Mouse (Mus musculus) cerebral cortex, adult 2 months (tissue): ENCODE measurements around the gene Gm17617.

Experiments used
- WGBS: fragments of 180-500 bp; shearing (Covaris S2); methylation state at CpG from one replicate; pipeline ENCODE4 v1.1.7; 2018; 5-methylcytosine and 5-hydroxymethylcytosine counted together

The Gm17617 gene

DNA sequence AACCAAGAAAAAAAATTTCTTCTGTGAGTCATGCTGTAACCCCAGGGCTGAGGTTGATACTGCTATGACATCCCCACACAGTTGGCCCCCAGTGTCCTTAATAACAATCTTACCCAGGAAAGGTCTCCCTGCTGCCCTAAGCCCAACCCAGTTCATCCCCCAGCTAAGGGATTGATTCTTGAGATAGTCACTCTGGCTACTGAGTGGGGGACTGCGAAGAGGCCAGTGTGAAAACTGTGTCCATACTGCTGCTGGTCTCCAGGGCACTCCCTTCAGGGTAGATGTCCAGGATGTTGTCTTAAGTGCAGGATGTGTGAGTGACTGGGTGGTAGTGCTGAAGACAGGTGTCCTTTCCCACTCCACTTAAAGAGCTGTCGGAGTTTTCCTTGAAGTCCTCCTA is at the start of gene Gm17617:
TSS of gene Gm17617 (minus strand) at position 101 of the 400 bp plus-strand sequence.
- WGBS = 100% methylated on average over 2 of the region's 2 CpGs

DNA sequence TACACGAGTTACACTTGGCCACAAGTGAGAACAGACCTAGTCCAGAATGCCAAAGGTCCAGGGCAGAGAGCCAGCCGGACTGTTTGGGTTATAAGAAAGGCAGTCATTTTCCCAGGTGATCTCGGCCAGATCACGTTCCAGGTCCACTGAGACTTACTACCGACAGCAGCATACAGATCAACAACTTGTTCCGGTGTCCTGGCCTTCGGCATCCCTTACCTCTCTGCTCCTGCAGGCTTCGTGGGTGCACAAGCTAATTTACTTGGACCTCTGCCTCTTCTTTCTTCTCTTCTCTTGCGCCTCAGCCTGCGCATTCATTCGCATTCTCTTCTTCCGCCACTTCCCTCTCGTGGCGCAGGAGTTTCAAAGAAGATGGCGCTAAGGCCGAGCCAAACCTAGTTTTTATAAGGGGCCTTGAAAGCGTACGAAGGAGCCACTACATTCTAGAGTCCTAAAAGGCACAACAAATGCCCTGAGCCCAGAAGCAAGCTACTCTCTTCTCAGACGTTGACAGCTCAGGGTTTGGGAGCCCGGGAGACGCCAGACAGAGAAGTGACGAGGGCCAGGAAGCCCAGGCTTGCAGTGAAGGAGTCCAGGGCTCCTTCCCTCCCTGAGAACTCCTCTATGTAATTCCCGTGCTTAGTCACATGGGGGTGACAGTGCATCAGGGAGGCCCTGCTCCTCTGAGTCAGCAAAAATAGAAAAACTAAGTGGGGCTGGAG is 49.0 kb upstream of the Gm17617 start:
- 4% methylated on average over 23 of the region's 23 CpGs for WGBS

DNA sequence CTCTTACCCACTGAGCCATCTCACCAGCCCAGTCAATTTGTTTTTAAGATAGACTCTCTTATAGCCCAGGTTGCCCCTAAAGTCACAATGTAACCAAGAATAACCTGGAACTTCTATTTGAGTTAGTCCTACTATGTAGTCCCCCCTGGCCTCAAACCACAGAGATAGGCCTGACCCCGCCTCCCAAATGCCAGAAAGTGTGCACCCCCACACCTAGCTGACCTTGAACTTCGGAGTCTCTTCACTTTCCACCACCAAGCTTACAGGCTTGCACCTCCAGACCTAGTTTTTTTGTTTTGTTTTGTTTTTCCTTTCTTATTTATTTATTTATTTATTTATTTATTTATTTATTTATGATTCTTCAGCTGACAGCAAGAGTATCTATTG is 48.4 kb upstream of the Gm17617 start:
- WGBS = 83% methylated on average over 2 of the region's 2 CpGs

- WGBS = 72% methylated on average over 3 of the region's 3 CpGs
These were observed 46.2 kb upstream of the Gm17617 start for GRCm38 (mm10) chr13:55179591-55179990.

- 50% methylated on average over 2 of the region's 2 CpGs for WGBS
These were observed 45.2 kb upstream of the Gm17617 start for GRCm38 (mm10) chr13:55178556-55178955.

GRCm38 (mm10) chr13:55177903-55178496 is 44.7 kb upstream of the Gm17617 start:
- 68% methylated on average over 4 of the region's 4 CpGs for WGBS

GRCm38 (mm10) chr13:55176265-55176664 is 42.9 kb upstream of the Gm17617 start:
- WGBS = 72% methylated on average over 6 of the region's 6 CpGs

GRCm38 (mm10) chr13:55174347-55174746 is 41.0 kb upstream of the Gm17617 start:
- 92% methylated on average over 11 of the region's 11 CpGs for WGBS

GRCm38 (mm10) chr13:55172336-55172770 is 39.0 kb upstream of the Gm17617 start:
- WGBS = 53% methylated on average over 7 of the region's 7 CpGs

DNA sequence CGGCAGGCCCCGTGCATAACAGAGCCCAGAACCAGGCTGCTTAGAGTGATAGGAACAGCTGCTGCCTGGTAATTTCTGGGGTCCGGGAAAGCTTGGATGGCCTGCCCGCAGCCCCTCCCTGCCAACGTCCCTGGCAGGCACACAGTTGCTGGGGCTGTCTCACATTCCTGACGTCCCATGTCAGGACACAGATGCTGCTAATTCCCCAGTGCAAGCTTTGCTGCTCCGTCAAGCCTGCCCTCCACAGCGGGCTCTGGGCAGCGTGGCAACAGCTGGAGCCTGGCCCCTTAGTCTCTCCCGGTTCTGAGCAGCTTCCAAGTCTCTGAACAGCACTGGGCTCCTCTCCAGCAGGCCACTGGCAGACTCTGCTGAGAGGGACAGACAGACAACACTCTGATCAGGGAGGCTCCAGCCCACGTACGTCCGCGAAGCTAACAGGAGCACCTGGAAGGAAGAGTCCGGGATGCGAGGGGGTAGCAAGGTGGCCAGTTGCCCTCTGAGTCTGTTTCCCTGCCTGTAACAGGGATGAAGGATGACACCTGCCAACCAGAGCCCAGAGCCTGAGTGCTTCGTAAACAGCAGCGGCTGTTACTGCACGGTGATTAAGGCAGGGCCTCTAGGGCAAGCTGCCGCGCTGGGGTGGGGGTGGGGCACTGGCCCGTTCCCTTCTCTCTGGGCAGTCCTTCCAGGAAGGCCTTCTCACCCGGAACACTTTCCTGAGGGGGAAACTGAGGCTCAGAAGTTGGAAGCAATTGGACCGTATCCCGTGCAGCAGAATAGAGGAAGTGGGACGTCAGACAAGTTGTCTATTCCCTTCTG is 38.4 kb upstream of the Gm17617 start:
- WGBS = 25% methylated on average over 26 of the region's 26 CpGs

DNA sequence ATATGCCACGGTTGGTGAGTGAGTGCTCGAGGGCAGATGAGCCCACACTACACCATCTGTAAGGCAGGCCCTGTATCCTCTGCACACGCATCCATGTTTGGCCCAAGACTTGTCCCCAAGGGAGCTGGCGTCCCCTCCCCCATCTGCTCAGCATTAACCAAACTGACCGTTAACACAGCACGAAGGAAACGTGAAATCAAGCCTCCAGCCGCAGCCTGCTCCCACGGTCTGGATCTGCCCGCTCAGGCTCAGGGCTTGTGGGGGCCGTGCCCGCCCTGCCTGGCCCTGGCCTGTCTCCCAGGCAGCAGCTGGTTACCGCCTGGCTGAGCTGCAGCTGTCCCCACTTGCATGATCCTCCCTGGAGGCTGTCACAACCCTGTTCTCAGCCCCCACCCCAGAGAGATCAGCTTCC is 35.6 kb upstream of the Gm17617 start:
- 46% methylated on average over 13 of the region's 13 CpGs for whole genome bisulfite sequencing

- WGBS = 85% methylated on average over 5 of the region's 5 CpGs
These were observed 34.9 kb upstream of the Gm17617 start for GRCm38 (mm10) chr13:55168255-55168654.

GRCm38 (mm10) chr13:55167798-55168197 is 34.5 kb upstream of the Gm17617 start:
- 94% methylated on average over 11 of the region's 11 CpGs for WGBS

GRCm38 (mm10) chr13:55166806-55167725 is 33.7 kb upstream of the Gm17617 start:
- 90% methylated on average over 32 of the region's 32 CpGs for WGBS

- 95% methylated on average over 16 of the region's 16 CpGs for WGBS
These were observed 32.5 kb upstream of the Gm17617 start for GRCm38 (mm10) chr13:55165831-55166339.

- WGBS = 83% methylated on average over 5 of the region's 5 CpGs
These were observed 30.2 kb upstream of the Gm17617 start for GRCm38 (mm10) chr13:55163553-55163952.

GRCm38 (mm10) chr13:55162365-55162764 is 29.0 kb upstream of the Gm17617 start:
- WGBS = 83% methylated on average over 7 of the region's 7 CpGs

GRCm38 (mm10) chr13:55153951-55154350 is 20.6 kb upstream of the Gm17617 start:
- 92% methylated on average over 5 of the region's 5 CpGs for WGBS

DNA sequence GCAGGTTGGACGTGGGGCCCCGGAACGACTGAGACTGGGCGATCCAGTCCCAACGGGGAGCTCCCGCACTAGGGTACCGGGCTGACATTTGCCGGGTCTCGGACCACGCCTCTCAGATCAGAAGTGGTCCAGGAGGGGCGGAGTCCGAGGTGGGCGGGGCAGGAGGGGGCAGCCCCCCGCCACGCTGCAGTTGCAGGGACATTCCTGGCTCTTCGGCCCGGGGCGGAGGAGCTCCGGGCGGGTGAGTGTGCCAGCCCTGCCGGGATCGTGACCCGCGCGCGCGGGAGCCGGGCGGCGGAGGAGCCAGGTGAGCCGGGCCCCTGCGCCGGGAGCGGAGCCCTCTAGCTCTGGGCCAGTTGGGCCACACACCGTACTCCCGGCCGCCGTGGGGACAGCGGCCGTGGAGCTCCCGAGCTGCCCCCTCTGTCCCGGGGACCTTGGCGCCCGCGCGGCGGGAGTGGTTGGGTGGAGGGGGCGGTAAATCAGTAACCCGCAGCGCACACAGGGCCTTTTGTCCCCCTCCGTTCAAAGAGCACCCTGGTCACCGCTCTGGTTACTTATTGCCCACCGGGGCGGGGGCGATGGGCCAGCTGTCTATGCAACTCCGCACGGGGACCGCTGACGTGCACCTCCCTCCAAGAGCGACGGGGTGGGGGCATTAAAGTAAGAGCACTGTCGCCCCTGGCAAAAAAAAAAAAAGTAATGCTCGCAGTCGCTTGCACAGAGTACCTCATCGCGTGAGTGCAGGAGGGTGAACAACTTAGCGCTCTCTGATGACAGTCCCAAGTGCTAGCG is 19.5 kb upstream of the Gm17617 start, which contains the start of gene Fgfr4:
TSS of gene Fgfr4 (plus strand) at position 20 of the 795 bp plus-strand sequence.
- WGBS = 7% methylated on average over 68 of the region's 68 CpGs

GRCm38 (mm10) chr13:55140271-55140670 is 6.9 kb upstream of the Gm17617 start:
- WGBS = 83% methylated on average over 2 of the region's 2 CpGs
